Mouse (Mus musculus) midbrain, postnatal 0 days (tissue): ENCODE data around the gene Myrfl. TPM values are rescaled to one million over a fixed set of nuclear protein-coding genes. Genes with fewer than 3 reads are reported as not detected.

Source experiments
- ATAC-seq: fragments of 200-750 bp; cut with Nextera tagmentation; 2 replicates; pipeline ENCODE4 v1.8.0; 2017; ENCODE audit warnings: moderate number of reproducible peaks, mild to moderate bottlenecking, moderate TSS enrichment, moderate library complexity; ENCODE audit not compliant: low FRiP score
- DNase-seq: peaks from one replicate; pipeline ENCODE4 v3.0.0-alpha.2; 2015; ENCODE audit warnings: low spot score
- H3K27ac ChIP-seq: fragments of 300-500 bp; sonication (generic); 2 replicates; pipeline ENCODE4 v1.5.1; 2014; ENCODE audit warnings: low read depth, mild to moderate bottlenecking, low read length, mixed read lengths
- H3K27me3 ChIP-seq: fragments of 300-500 bp; sonication (generic); 2 replicates; pipeline ENCODE4 v1.6.1; 2014; ENCODE audit warnings: low read length, control low read depth, mixed read lengths; ENCODE audit not compliant: insufficient read depth
- H3K36me3 ChIP-seq: fragments of 300-500 bp; sonication (generic); 2 replicates; pipeline ENCODE4 v1.6.1; 2014; ENCODE audit warnings: low read length, control low read depth, mixed read lengths; ENCODE audit not compliant: insufficient read depth
- H3K4me1 ChIP-seq: fragments of 300-500 bp; sonication (generic); 2 replicates; pipeline ENCODE4 v1.6.1; 2014; ENCODE audit warnings: mild to moderate bottlenecking, control low read depth, antibody characterized with exemption, low read length, mixed read lengths; ENCODE audit not compliant: insufficient read depth
- H3K4me2 ChIP-seq: fragments of 300-500 bp; sonication (generic); 2 replicates; pipeline ENCODE4 v1.6.1; 2014; ENCODE audit warnings: low read depth, mild to moderate bottlenecking, low read length, mixed read lengths; ENCODE audit not compliant: poor library complexity, severe bottlenecking
- H3K4me3 ChIP-seq: fragments of 300-500 bp; sonication (generic); 2 replicates; pipeline ENCODE4 v1.5.1; 2014; ENCODE audit warnings: low read depth, mild to moderate bottlenecking, low read length, moderate library complexity
- H3K9ac ChIP-seq: fragments of 300-500 bp; sonication (generic); replicated peaks from 2 replicates; pipeline ENCODE4 v1.6.1; 2014; ENCODE audit warnings: mild to moderate bottlenecking, low read length, moderate library complexity, mixed read lengths; ENCODE audit not compliant: poor library complexity, severe bottlenecking
- H3K9me3 ChIP-seq: fragments of 300-500 bp; sonication (generic); 2 replicates; pipeline ENCODE4 v1.6.1; 2016; ENCODE audit warnings: low read length, control low read depth
- CTCF ChIP-seq: IDR thresholded peaks from 2 replicates; pipeline ENCODE4 v1.5.1; 2016; ENCODE audit warnings: antibody characterized with exemption, mild to moderate bottlenecking
- WGBS: fragments of 180-500 bp; shearing (Covaris S2); extraction: QIAGEN DNeasy Blood & Tissue Kit; methylation state at CpG from one replicate; pipeline ENCODE4 v1.1.7; 2014; 5-methylcytosine and 5-hydroxymethylcytosine counted together
- polyA plus RNA-seq: library from polyadenylated mRNA; unstranded; fragments of >200 nt; fragmentation: Nextera tagmentation; extraction: Ambion mirVana; gene quantifications from 2 replicates; pipeline ENCODE4 v1.2.1, GENCODE M21; 2015
- total RNA-seq: library from RNA; depleted of rRNA; stranded (reverse); fragments of >200 nt; gene quantifications from 2 replicates; pipeline ENCODE4 v1.2.3, GENCODE M21; 2014; rRNA removed

Myrfl gene
- total and polyA plus RNA-seq, 2 experiments from 2014 or later, result 0.09 to 0.11 TPM

GRCm38 (mm10) chr10:116728860-116729259, 167.9 kb downstream of the Myrfl start:
- Histone ChIP-seq H3K9ac (no peak overlapping the region), H3K9me3 (no peaks in the 10 kb centered on the region), H3K4me2 (no peak overlapping the region), H3K36me3 (no peaks in the 10 kb centered on the region), H3K4me1 (no peaks in the 10 kb centered on the region), H3K27me3 (no peaks in the 10 kb centered on the region), H3K27ac (no peak overlapping the region), H3K4me3 (no peak overlapping the region)
- ATAC-seq (no peak), DNase-seq (no peak)
- WGBS, result 88% methylated on average over 7 of the region's 10 CpGs
- TF ChIP-seq CTCF, result no peak

GRCm38 (mm10) chr10:116727702-116728298, 168.9 kb downstream of the Myrfl start:
- no peak overlapping the region for H3K4me3 ChIP-seq
- 28% methylated on average over 14 of the region's 14 CpGs for WGBS
- no peaks in the 10 kb centered on the region for H3K27me3 ChIP-seq
- H3K4me2 ChIP-seq, result peak overlapping the region; percentile 16; the same call in 1 of the 2 replicates
- no peaks in the 10 kb centered on the region for H3K9me3 ChIP-seq
- ATAC-seq, result no peak
- no peak for DNase-seq
- no peak for TF ChIP-seq CTCF
- H3K36me3 ChIP-seq, result no peaks in the 10 kb centered on the region
- H3K27ac ChIP-seq, result no peak overlapping the region
- H3K4me1 ChIP-seq, result no peaks in the 10 kb centered on the region
- H3K9ac ChIP-seq, result no peak overlapping the region

Other genes starting within 250 kb of the Myrfl start
- gene Rab3ip, start 53.9 kb upstream of the Myrfl start, total RNA-seq, result 99.8 and 142 TPM in 2 replicates
- 34.4 and 34.6 TPM in 2 replicates for gene Rab3ip, start 53.9 kb upstream of the Myrfl start, polyA plus RNA-seq
- gene Gm10271, start 75.7 kb upstream of the Myrfl start, total RNA-seq, result not detected in 2 replicates
- gene Gm10271, start 75.7 kb upstream of the Myrfl start, polyA plus RNA-seq, result not detected in 2 replicates
- 0.27 TPM in 1 of 2 replicates, not detected in the other for gene Best3, start 89.4 kb upstream of the Myrfl start, total RNA-seq
- gene Best3, start 89.4 kb upstream of the Myrfl start, polyA plus RNA-seq, result 0.11 and 0.13 TPM in 2 replicates
- not detected in 2 replicates for gene Lrrc10, start 148.4 kb upstream of the Myrfl start, total RNA-seq
- not detected in 2 replicates for gene Lrrc10, start 148.4 kb upstream of the Myrfl start, polyA plus RNA-seq
- 231 and 277 TPM in 2 replicates for gene Cct2, start 166.9 kb upstream of the Myrfl start, total RNA-seq
- gene Cct2, start 166.9 kb upstream of the Myrfl start, polyA plus RNA-seq, result 208 and 213 TPM in 2 replicates